Mouse (Mus musculus) kidney, postnatal 0 days (tissue): Measurements from ENCODE around the gene Mypn. TPM values are rescaled to one million over a fixed set of nuclear protein-coding genes. Genes with fewer than 3 reads are reported as not detected.

Source experiments
- ATAC-seq: fragments of 200-750 bp; cut with Nextera tagmentation; replicated peaks from 2 replicates; pipeline ENCODE4 v1.8.0; 2017; ENCODE audit warnings: low read depth, moderate number of reproducible peaks, moderate TSS enrichment, moderate library complexity; ENCODE audit not compliant: low FRiP score
- DNase-seq: peaks from one replicate; pipeline ENCODE4 v3.0.0-alpha.2; 2016; ENCODE audit warnings: low spot score
- H3K27ac ChIP-seq: fragments of 300-500 bp; sonication (generic); 2 replicates; pipeline ENCODE4 v1.5.1; 2014; ENCODE audit warnings: mild to moderate bottlenecking
- H3K27me3 ChIP-seq: fragments of 300-500 bp; sonication (generic); 2 replicates; pipeline ENCODE4 v1.6.1; 2014; ENCODE audit warnings: low read length, mixed read lengths; ENCODE audit not compliant: insufficient read depth
- H3K36me3 ChIP-seq: fragments of 300-500 bp; sonication (generic); 2 replicates; pipeline ENCODE4 v1.6.1; 2014; ENCODE audit warnings: low read length, mixed read lengths; ENCODE audit not compliant: insufficient read depth
- H3K4me1 ChIP-seq: fragments of 300-500 bp; sonication (generic); replicated peaks from 2 replicates; pipeline ENCODE4 v1.6.1; 2014; ENCODE audit warnings: antibody characterized with exemption, low read length, mixed read lengths; ENCODE audit not compliant: insufficient read depth
- H3K4me2 ChIP-seq: fragments of 300-500 bp; sonication (generic); 2 replicates; pipeline ENCODE4 v1.6.1; 2014; ENCODE audit warnings: mild to moderate bottlenecking, low read length, moderate library complexity, mixed read lengths
- H3K4me3 ChIP-seq: fragments of 300-500 bp; sonication (generic); replicated peaks from 2 replicates; pipeline ENCODE4 v1.5.1; 2014; ENCODE audit warnings: low read depth, low read length
- H3K9ac ChIP-seq: fragments of 300-500 bp; sonication (generic); 2 replicates; pipeline ENCODE4 v1.6.1; 2014; ENCODE audit warnings: low read depth, low read length
- H3K9me3 ChIP-seq: fragments of 300-500 bp; sonication (generic); replicated peaks from 2 replicates; pipeline ENCODE4 v1.6.1; 2016; ENCODE audit warnings: low read length, inconsistent platforms, mixed read lengths
- CTCF ChIP-seq: IDR thresholded peaks from 2 replicates; pipeline ENCODE4 v1.5.1; 2016; ENCODE audit warnings: antibody characterized with exemption, low read depth, mild to moderate bottlenecking, moderate library complexity
- WGBS: fragments of 180-500 bp; shearing (Covaris S2); extraction: QIAGEN DNeasy Blood & Tissue Kit; methylation state at CpG from one replicate; pipeline ENCODE4 v1.1.7; 2014; 5-methylcytosine and 5-hydroxymethylcytosine counted together
- polyA plus RNA-seq: library from polyadenylated mRNA; unstranded; fragments of >200 nt; fragmentation: Nextera tagmentation; extraction: Ambion mirVana; gene quantifications from 2 replicates; pipeline ENCODE4 v1.2.1, GENCODE M21; 2015

The Mypn gene
- polyA plus RNA-seq, 1 experiment from 2014 or later: not detected

- no peak overlapping the region for H3K4me2 ChIP-seq
- H3K9ac ChIP-seq: no peak overlapping the region
- no peak for TF ChIP-seq CTCF
- no peaks in the 10 kb centered on the region for H3K9me3 ChIP-seq
- no peak overlapping the region for H3K27ac ChIP-seq
- DNase-seq (no peak), ATAC-seq (no peak)
- 51% methylated on average over 3 of the region's 3 CpGs for WGBS
- H3K4me3 ChIP-seq: no peak overlapping the region
- H3K36me3 ChIP-seq: no peaks in the 10 kb centered on the region
- no peaks in the 10 kb centered on the region for H3K4me1 ChIP-seq
- no peaks in the 10 kb centered on the region for H3K27me3 ChIP-seq
These were observed 31.7 kb downstream of the Mypn start for GRCm38 (mm10) chr10:63172089-63172488.

GRCm38 (mm10) chr10:63169503-63169902 is 34.2 kb downstream of the Mypn start:
- ATAC-seq (no peak), DNase-seq (no peak)
- Histone ChIP-seq H3K9ac (no peak overlapping the region), H3K27ac (no peak overlapping the region), H3K4me3 (no peak overlapping the region), H3K36me3 (no peaks in the 10 kb centered on the region), H3K9me3 (no peaks in the 10 kb centered on the region), H3K27me3 (no peaks in the 10 kb centered on the region), H3K4me2 (no peak overlapping the region), H3K4me1 (no peaks in the 10 kb centered on the region)
- WGBS: 91% methylated on average over 11 of the region's 11 CpGs
- no peak for TF ChIP-seq CTCF

GRCm38 (mm10) chr10:63168124-63168523 is 35.6 kb downstream of the Mypn start:
- H3K36me3 ChIP-seq: no peaks in the 10 kb centered on the region
- no peak overlapping the region for H3K4me3 ChIP-seq
- ATAC-seq (no peak), DNase-seq (no peak)
- no peaks in the 10 kb centered on the region for H3K9me3 ChIP-seq
- no peak for TF ChIP-seq CTCF
- no peaks in the 10 kb centered on the region for H3K27me3 ChIP-seq
- H3K27ac ChIP-seq: no peak overlapping the region
- H3K4me2 ChIP-seq: no peak overlapping the region
- no peak overlapping the region for H3K9ac ChIP-seq
- no peaks in the 10 kb centered on the region for H3K4me1 ChIP-seq
- 89% methylated on average over 12 of the region's 12 CpGs for WGBS

GRCm38 (mm10) chr10:63167241-63167995 is 36.3 kb downstream of the Mypn start:
- no peak overlapping the region for H3K27ac ChIP-seq
- no peak for ATAC-seq
- no peaks in the 10 kb centered on the region for H3K9me3 ChIP-seq
- H3K9ac ChIP-seq: no peak overlapping the region
- no peaks in the 10 kb centered on the region for H3K36me3 ChIP-seq
- no peaks in the 10 kb centered on the region for H3K4me1 ChIP-seq
- 69% methylated on average over 10 of the region's 10 CpGs for WGBS
- no peak for DNase-seq
- H3K27me3 ChIP-seq: no peaks in the 10 kb centered on the region
- H3K4me3 ChIP-seq: no peak overlapping the region
- no peak for TF ChIP-seq CTCF
- no peak overlapping the region for H3K4me2 ChIP-seq

- TF ChIP-seq CTCF: no peak
- Histone ChIP-seq H3K36me3 (no peaks in the 10 kb centered on the region), H3K4me2 (no peak overlapping the region), H3K27ac (no peak overlapping the region), H3K27me3 (no peaks in the 10 kb centered on the region), H3K9me3 (no peaks in the 10 kb centered on the region), H3K4me1 (no peaks in the 10 kb centered on the region), H3K4me3 (no peak overlapping the region), H3K9ac (no peak overlapping the region)
- no peak for DNase-seq
- 78% methylated on average over 16 of the region's 16 CpGs for WGBS
- no peak for ATAC-seq
These were observed 37.9 kb downstream of the Mypn start for GRCm38 (mm10) chr10:63165752-63166412.

- no peak overlapping the region for H3K4me2 ChIP-seq
These were observed 42.5 kb downstream of the Mypn start for GRCm38 (mm10) chr10:63161240-63161639.

More at GRCm38 (mm10) chr10:63161240-63161639, 42.5 kb downstream of the Mypn start:
- Histone ChIP-seq H3K27ac (no peak overlapping the region), H3K27me3 (no peaks in the 10 kb centered on the region), H3K9me3 (no peaks in the 10 kb centered on the region), H3K36me3 (no peaks in the 10 kb centered on the region), H3K4me1 (no peaks in the 10 kb centered on the region), H3K4me3 (no peak overlapping the region), H3K9ac (no peak overlapping the region)
- no peak for TF ChIP-seq CTCF
- WGBS: 55% methylated on average over 5 of the region's 5 CpGs
- no peak for DNase-seq
- no peak for ATAC-seq
